Mouse (Mus musculus) MEL (cell line): ENCODE measurements at regions not wholly inside any gene's neighbourhood (a gene's known extent, or its start where the extent isn't known, plus 50 kb on each side); places are given as distances from the start of the nearest gene placed in this dataset.

ENCODE experiments used
- CTCF ChIP-seq, 3 experiments: IDR thresholded peaks in 2 of 3; conservative IDR thresholded peaks in 1 of 3; 2 replicates each; pipeline ENCODE4 v1.5.1; 2011 to 2012; ENCODE audit warnings: low read length in 3 of 3, low read depth in 2 of 3, mild to moderate bottlenecking in 2 of 3, improper control_type of control experiment in 1 of 3, inconsistent platforms in 1 of 3, mixed read lengths in 1 of 3, moderate library complexity in 1 of 3; ENCODE audit not compliant: control insufficient read depth in 1 of 3, insufficient read depth in 1 of 3, poor library complexity in 1 of 3, severe bottlenecking in 1 of 3
- NELFE ChIP-seq: IDR thresholded peaks from 2 replicates; pipeline ENCODE4 v1.6.1; 2011; ENCODE audit warnings: low read depth, low read length, improper control_type of control experiment
- POLR2A ChIP-seq, 2 experiments: IDR thresholded peaks; 2 replicates each; pipeline ENCODE4 v1.6.1; 2011 to 2012; ENCODE audit warnings: low read length in 2 of 2, mild to moderate bottlenecking in 2 of 2, control low read depth in 1 of 2, improper control_type of control experiment in 1 of 2, low read depth in 1 of 2, moderate library complexity in 1 of 2; ENCODE audit not compliant: control insufficient read depth in 1 of 2, insufficient read depth in 1 of 2, poor library complexity in 1 of 2

DNA sequence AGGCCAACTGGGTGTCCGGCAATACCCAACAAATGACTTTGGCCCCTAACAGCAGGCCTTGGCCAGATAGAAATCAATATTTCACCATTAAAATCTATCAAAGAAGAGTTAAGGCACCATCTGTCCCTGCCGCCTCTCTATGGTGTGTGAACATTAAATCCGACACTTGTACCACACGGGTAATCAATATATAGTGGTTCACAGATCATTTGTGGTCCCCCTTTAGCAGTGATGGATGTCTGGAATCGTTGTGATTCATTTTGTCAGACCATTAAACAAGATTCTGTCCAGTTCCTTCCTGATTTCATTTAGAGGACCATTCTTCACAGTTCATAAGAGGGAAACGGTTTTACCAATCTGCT, 105.2 kb downstream of the Insig2 start:
- TF ChIP-seq NELFE (no peak), POLR2A (IDR thresholded peaks at IDR 0.05; ENCODE audit: control insufficient read depth in 1 of 2, insufficient read depth in 1 of 2, low read depth in 1 of 2, low read length in 2 of 2, poor library complexity in 1 of 2) (no peak), CTCF (IDR thresholded peaks at IDR 0.05 in 2 of 3, conservative IDR thresholded peaks at IDR 0.05 in 1 of 3; ENCODE audit: control insufficient read depth in 1 of 3, insufficient read depth in 1 of 3, low read depth in 2 of 3, low read length in 3 of 3, poor library complexity in 1 of 3, severe bottlenecking in 1 of 3) (no peak)
